Mouse (Mus musculus) lung, embryonic 14.5 days (tissue): ENCODE measurements at regions not wholly inside any gene's neighbourhood (a gene's known extent, or its start where the extent isn't known, plus 50 kb on each side); places are given as distances from the start of the nearest gene placed in this dataset.

Experiments
- ATAC-seq: fragments of 200-750 bp; cut with Nextera tagmentation; 2 replicates; pipeline ENCODE4 v1.8.0; 2017; ENCODE audit warnings: mild to moderate bottlenecking, moderate TSS enrichment, moderate library complexity; ENCODE audit not compliant: insufficient read depth
- DNase-seq: peaks from one replicate; pipeline ENCODE4 v3.0.0-alpha.2; 2015
- H3K27ac ChIP-seq: fragments of 300-500 bp; sonication (generic); 2 replicates; pipeline ENCODE4 v1.5.1; 2014; ENCODE audit warnings: low read depth, mild to moderate bottlenecking, moderate library complexity
- H3K27me3 ChIP-seq: fragments of 300-500 bp; sonication (generic); 2 replicates; pipeline ENCODE4 v1.6.1; 2014; ENCODE audit warnings: low read length, control low read depth; ENCODE audit not compliant: insufficient read depth
- H3K36me3 ChIP-seq: fragments of 300-500 bp; sonication (generic); 2 replicates; pipeline ENCODE4 v1.6.1; 2014; ENCODE audit warnings: control low read depth; ENCODE audit not compliant: insufficient read depth
- H3K4me1 ChIP-seq: fragments of 300-500 bp; sonication (generic); 2 replicates; pipeline ENCODE4 v1.6.1; 2014; ENCODE audit warnings: antibody characterized with exemption, control low read depth; ENCODE audit not compliant: insufficient read depth
- H3K4me2 ChIP-seq: fragments of 300-500 bp; sonication (generic); 2 replicates; pipeline ENCODE4 v1.6.1; 2014; ENCODE audit warnings: mild to moderate bottlenecking
- H3K4me3 ChIP-seq: fragments of 300-500 bp; sonication (generic); 2 replicates; pipeline ENCODE4 v1.5.1; 2014; ENCODE audit warnings: low read depth, low read length
- H3K9ac ChIP-seq: fragments of 300-500 bp; sonication (generic); 2 replicates; pipeline ENCODE4 v1.6.1; 2014
- H3K9me3 ChIP-seq: fragments of 300-500 bp; sonication (generic); 2 replicates; pipeline ENCODE4 v1.6.1; 2016; ENCODE audit warnings: low read depth, low read length, control low read depth
- CTCF ChIP-seq: IDR thresholded peaks from 2 replicates; pipeline ENCODE4 v1.5.1; 2016; ENCODE audit warnings: antibody characterized with exemption, low read depth
- WGBS: fragments of 180-500 bp; shearing (Covaris S2); extraction: QIAGEN DNeasy Blood & Tissue Kit; methylation state at CpG from one replicate; pipeline ENCODE4 v1.1.7; 2014; 5-methylcytosine and 5-hydroxymethylcytosine counted together

DNA sequence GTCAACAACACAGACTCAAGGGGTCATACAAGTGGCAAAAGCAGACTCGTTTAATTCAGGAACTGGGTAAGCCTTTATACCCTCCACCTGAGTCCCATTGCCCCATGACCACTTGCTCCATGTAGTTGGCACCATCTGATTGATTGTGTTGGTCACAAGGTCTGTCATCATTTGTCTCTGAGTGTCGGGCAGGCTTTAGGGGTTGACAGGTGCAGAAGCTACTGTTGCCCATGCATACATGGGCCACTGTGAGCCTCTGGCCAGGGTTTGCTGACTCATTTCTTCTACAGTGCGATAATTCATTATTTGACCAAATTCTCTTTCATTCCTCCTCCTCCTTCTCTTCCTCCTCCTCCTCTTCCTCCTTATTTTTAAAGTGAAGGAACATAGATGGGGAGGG lies 113.0 kb upstream of the Hdac4 start:
- no peak overlapping the region for H3K27ac ChIP-seq
- TF ChIP-seq CTCF: no peak
- ATAC-seq (no peak), DNase-seq (no peak)
- H3K9me3 ChIP-seq: peaks cover 6% of the 10 kb centered on the region; the same call in 1 of the 2 replicates
- H3K27me3 ChIP-seq: no peaks in the 10 kb centered on the region
- no peaks in the 10 kb centered on the region for H3K4me1 ChIP-seq
- no peak overlapping the region for H3K9ac ChIP-seq
- WGBS: 74% methylated on average over 3 of the region's 3 CpGs
- no peak overlapping the region for H3K4me2 ChIP-seq
- H3K4me3 ChIP-seq: no peak overlapping the region
- no peaks in the 10 kb centered on the region for H3K36me3 ChIP-seq

DNA sequence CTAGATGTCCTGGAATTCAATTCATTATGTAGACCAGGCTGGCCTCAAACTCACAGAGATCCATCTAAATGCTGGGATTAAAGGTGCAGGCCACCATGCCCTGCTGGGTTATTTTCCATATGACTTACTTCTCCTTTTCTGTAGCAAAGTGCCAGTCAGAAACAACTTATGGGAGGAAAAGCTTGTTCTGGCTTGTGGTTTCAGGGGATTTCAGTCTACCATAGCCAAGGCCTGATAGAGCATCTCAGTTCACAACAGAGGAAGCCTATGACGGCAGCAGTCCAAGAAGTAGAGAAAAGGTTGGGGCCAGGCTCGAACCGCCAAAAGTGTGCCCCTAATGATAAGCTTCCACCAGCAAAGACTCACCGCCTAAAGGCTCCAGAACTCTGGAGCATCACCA lies 110.5 kb upstream of the Hdac4 start:
- no peak for DNase-seq
- WGBS: 86% methylated on average over 4 of the region's 4 CpGs
- H3K27me3 ChIP-seq: no peaks in the 10 kb centered on the region
- no peak overlapping the region for H3K4me3 ChIP-seq
- H3K4me2 ChIP-seq: no peak overlapping the region
- H3K27ac ChIP-seq: no peak overlapping the region
- TF ChIP-seq CTCF: no peak
- H3K36me3 ChIP-seq: no peaks in the 10 kb centered on the region
- no peak for ATAC-seq
- peaks cover 6% of the 10 kb centered on the region; the same call in 1 of the 2 replicates for H3K9me3 ChIP-seq
- H3K4me1 ChIP-seq: no peaks in the 10 kb centered on the region
- no peak overlapping the region for H3K9ac ChIP-seq

DNA sequence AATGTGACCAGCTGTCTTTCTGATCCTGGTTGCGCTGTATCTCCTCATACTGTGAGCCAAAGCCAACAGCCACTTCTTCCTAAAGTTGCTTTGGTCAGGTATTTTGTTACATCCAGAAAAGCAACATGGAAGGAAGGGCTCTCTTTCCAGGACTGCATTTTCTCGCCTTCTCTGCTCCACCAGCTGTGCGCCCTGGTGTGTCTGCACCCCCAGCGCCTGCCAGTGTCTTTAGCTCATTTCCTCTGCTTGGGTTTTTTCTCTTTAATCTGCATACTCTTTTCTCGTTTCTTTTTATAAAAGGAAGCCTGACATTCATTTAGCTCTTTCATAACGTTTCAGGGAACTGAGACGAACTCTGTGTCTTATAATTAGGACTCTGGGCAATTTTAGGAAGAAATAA lies 103.5 kb upstream of the Hdac4 start:
- DNase-seq (no peak), ATAC-seq (no peak)
- no peak for TF ChIP-seq CTCF
- WGBS: 69% methylated on average over 7 of the region's 7 CpGs
- Histone ChIP-seq H3K9ac (no peak overlapping the region), H3K27ac (no peak overlapping the region), H3K4me3 (no peak overlapping the region), H3K27me3 (no peaks in the 10 kb centered on the region), H3K4me2 (no peak overlapping the region), H3K4me1 (no peaks in the 10 kb centered on the region), H3K9me3 (no peaks in the 10 kb centered on the region), H3K36me3 (no peaks in the 10 kb centered on the region)

DNA sequence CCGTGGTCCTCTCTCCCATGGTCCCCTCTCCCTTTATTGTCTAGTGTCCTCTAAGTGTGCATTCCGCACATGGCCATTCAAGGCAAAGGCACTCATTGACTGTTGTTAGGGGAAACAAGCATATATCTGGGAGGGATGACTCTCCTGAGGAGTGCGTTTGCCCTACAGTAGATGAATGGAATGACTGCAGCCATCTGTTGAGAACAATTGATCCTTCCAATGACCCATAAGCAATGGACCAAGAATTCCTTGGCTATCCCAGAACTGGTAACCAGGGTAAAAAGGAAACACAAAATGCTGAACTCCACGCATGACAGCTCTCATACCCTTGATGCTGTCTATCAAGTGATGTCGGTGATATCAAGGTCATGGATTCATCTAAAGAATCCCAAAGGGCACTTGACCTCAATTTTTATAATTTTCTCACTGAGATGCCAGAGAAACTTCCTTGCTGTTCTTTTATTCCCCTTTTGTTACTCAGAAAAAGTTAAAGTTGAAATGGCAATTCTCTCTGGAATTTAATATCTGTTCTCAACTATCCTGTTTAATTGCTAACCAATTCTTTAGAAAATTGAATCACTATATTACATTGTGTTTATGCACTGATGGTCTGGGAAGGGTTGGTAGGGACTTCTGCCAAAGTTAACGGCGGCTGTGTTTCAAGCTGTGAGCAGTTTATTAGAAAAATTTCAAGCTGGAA lies 97.3 kb upstream of the Hdac4 start:
- Histone ChIP-seq H3K36me3 (no peaks in the 10 kb centered on the region), H3K9me3 (no peaks in the 10 kb centered on the region), H3K27ac (no peak overlapping the region), H3K9ac (no peak overlapping the region), H3K4me2 (no peak overlapping the region), H3K27me3 (no peaks in the 10 kb centered on the region), H3K4me1 (no peaks in the 10 kb centered on the region), H3K4me3 (no peak overlapping the region)
- WGBS: 84% methylated on average over 7 of the region's 7 CpGs
- TF ChIP-seq CTCF: no peak
- DNase-seq: no peak
- ATAC-seq: no peak

DNA sequence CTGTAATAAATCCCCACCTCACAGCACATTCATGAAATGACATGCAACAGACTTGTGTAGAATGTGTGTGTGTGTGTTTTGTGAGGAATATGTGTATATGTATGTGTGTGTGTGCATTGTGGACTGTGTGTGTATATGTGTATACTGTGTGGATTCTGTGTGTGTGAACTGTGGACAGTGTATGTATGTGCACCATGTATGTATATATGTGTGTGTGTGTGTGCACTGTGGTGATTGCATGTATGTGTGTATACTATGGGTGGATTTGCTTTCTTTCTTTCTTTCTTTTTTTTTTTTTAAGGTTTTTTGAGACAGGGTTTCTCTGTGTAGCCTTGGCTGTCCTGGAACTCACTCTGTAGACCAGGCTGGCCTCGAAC lies 91.5 kb upstream of the Hdac4 start:
- ATAC-seq: no peak
- 100% methylated on average over 1 of the region's 1 CpGs for WGBS
- Histone ChIP-seq H3K9me3 (no peaks in the 10 kb centered on the region), H3K9ac (no peak overlapping the region), H3K4me1 (no peaks in the 10 kb centered on the region), H3K4me2 (no peak overlapping the region), H3K27me3 (no peaks in the 10 kb centered on the region), H3K4me3 (no peak overlapping the region), H3K36me3 (no peaks in the 10 kb centered on the region), H3K27ac (no peak overlapping the region)
- DNase-seq: no peak
- no peak for TF ChIP-seq CTCF

DNA sequence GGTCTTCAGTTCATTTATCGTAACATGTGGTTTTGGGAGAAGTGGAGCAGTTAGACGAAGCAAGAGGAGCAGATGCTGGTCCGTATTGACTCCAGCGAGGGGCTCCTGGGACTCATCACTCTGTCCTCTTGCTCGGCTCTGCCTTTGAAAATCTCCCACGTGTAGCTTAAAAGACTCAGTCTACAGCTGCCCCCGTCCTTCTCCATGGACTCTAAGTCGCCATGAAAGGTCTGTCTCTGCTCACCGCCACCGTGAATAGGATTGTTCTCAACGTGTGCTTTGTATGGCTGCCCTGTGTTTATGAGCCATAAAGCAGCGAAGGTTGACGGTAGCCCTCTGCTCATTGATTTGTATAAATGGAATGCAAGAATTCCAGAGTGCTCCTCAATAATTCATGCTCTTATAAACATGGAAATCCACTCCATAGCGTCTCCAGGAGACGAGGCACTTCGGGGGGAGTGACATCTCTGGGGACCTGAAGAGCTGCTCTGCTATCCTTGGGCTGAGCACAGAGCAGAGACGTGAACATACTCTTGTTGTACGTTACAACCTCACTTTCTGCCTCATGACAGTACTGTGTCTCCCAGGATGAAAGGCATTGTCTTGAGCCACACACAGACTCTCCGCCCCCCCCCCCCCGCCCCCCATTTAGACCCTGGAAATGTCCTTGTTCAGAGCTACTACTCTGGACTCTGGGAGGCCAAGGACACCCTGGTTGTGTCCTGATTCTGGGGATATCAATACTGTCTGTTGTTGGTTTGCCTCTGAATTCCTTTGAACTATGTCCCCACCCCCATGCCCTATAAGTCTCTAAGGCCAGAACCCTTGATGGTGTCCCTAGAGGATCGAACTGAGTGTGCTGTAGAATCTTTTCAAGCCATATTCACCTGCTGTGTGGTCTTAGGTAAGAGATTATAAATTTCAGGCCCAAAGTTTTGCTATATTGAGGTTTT lies 90.8 kb upstream of the Hdac4 start:
- H3K27ac ChIP-seq: no peak overlapping the region
- H3K9me3 ChIP-seq: no peaks in the 10 kb centered on the region
- TF ChIP-seq CTCF: no peak
- H3K4me3 ChIP-seq: no peak overlapping the region
- ATAC-seq (no peak), DNase-seq (no peak)
- H3K4me1 ChIP-seq: no peaks in the 10 kb centered on the region
- no peaks in the 10 kb centered on the region for H3K27me3 ChIP-seq
- no peak overlapping the region for H3K9ac ChIP-seq
- no peak overlapping the region for H3K4me2 ChIP-seq
- no peaks in the 10 kb centered on the region for H3K36me3 ChIP-seq
- 52% methylated on average over 20 of the region's 21 CpGs for WGBS

DNA sequence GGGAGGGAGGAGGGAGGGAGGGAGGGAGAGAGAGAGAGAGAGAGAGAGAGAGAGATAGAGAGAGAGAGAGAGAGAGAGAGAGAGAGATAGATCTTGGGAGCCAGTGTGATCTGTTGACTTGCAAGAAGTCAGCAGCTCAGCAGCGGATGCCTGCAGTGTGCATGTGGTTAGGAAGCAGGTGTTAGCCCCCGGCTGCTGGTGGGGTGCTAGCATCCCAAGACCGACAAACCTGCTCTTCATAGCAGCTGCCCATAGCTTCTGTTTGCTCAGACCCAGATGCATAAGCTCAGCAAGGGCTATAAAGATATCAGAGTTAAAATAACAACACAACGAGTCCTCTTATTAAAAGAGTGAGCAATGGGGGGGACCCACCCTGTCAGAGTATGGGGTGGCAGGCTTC lies 88.7 kb upstream of the Hdac4 start:
- Histone ChIP-seq H3K36me3 (no peaks in the 10 kb centered on the region), H3K9me3 (no peaks in the 10 kb centered on the region), H3K4me3 (no peak overlapping the region), H3K4me2 (no peak overlapping the region), H3K9ac (no peak overlapping the region), H3K4me1 (no peaks in the 10 kb centered on the region), H3K27me3 (no peaks in the 10 kb centered on the region), H3K27ac (no peak overlapping the region)
- 53% methylated on average over 4 of the region's 4 CpGs for WGBS
- DNase-seq (no peak), ATAC-seq (no peak)
- no peak for TF ChIP-seq CTCF
